Mouse (Mus musculus): ENCODE data around the gene D17Wsu92e.

GRCm38 (mm10) chr17:27724327-27724726, 96.1 kb downstream of the D17Wsu92e start:
- TF ChIP-seq POLR2A (IDR thresholded peaks at IDR 0.05; ENCODE audit: low read depth, low read length) (no peak), CTCF (IDR thresholded peaks at IDR 0.05; ENCODE audit: extremely low read depth, insufficient read length, insufficient replicate concordance, low read depth, low read length) (no peak)

All from small intestine, adult 2 months (tissue).